Mouse (Mus musculus): Measurements from ENCODE around the gene Dynlt1f. TPM values are rescaled to one million over a fixed set of nuclear protein-coding genes. Genes with fewer than 3 reads are reported as not detected.
"Not testable (repeated sequence)": the region's sequence is repeated elsewhere in the genome, so short reads cannot be mapped to it uniquely, and the experiment has no call there.

The Dynlt1f gene
- polyA plus RNA-seq, 1 experiment from 2014 or later, result 328 TPM

DNA sequence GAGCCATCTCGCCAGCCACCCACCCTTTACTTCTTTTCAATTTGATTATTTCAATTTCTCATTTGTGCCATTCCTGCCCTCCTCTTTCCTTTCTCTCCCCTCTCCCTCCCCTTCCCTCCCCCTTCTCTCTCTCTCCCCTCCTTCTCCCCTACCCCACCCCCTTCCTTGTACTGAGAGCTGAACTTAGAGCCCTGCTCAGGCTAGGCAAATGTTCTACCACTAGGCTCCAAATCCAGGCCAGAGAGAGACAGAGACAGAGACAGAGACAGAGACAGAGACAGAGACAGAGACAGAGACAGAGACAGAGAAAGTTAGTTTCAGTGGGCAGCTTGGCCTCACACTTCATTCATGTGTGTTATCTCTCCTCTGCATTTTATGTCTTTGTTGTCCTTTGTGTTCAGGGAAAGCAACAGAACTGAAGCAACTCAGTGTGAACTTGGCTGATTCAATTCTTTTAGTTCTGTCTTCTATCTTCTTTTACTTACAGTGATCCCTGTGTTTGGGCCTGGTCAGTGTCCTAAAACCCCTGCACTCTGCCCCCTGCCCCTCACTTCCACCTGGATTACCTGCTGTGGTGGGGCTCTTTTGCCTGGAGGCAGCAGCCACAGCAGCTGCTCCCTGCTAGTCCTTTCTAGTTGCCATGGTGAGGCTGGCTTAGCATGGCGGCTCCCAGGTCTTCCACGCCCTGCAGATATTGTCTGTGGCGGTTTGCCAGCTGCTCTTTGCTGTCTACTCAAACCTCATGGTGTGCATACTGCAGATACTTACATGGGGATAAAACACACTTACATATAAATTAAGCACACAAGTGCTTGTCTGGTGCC lies 29.0 kb upstream of the Dynlt1f start:
- not testable (repeated sequence) for H3K27me3 ChIP-seq (replicated peaks; ENCODE audit: low read depth, poor library complexity, severe bottlenecking); DNase-seq (ENCODE audit: low spot score); H3K4me1 ChIP-seq; H3K36me3 ChIP-seq (replicated peaks); H3K4me3 ChIP-seq; H3K27ac ChIP-seq (replicated peaks); H3K9me3 ChIP-seq
- 0% methylated on average over 1 of the region's 4 CpGs for WGBS

DNA sequence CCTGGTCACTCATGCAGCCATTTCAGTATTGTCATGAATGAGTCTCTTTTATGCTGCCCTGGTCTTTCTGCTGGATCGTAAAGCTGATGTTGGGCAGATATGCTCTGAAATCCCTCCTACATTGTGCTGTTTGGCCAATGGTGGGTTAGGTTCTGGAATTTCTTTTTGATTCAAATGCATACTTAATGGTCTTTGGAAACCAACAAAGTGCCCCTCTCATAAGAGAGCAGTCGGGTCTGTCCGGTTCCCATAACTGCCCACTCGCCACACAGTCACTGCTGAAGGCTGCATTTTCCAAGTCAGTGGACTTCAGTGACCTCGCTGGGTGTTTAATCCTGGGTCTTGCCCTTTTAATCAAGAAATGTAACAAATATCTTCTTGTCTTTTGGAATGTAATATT lies 28.0 kb upstream of the Dynlt1f start:
- not testable (repeated sequence) for DNase-seq (ENCODE audit: low spot score); H3K27me3 ChIP-seq (replicated peaks; ENCODE audit: low read depth, poor library complexity, severe bottlenecking); H3K4me3 ChIP-seq; H3K4me1 ChIP-seq; H3K36me3 ChIP-seq (replicated peaks); H3K27ac ChIP-seq (replicated peaks); H3K9me3 ChIP-seq
- WGBS, result 79% methylated on average over 1 of the region's 5 CpGs

DNA sequence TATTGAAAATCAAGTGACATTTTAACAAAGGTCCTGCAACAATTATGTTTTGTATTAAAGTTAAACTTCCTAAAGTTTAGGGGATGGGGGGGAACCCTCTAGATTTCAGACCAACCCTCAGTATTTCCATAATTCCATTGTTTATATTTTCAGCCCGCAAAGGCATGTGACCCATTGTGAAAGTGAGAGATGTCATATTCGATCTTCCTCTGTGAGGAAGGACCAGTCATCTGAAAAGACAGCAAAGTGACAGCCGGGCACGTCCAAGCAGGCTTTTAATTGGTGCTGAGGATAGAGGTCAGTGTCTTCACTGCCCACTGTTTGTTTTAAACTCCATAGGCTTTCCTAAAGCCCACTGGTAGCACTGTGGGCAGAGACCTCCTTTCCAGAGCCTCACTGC lies 26.0 kb upstream of the Dynlt1f start:
- not testable (repeated sequence) for H3K27me3 ChIP-seq (replicated peaks; ENCODE audit: low read depth, poor library complexity, severe bottlenecking); H3K36me3 ChIP-seq (replicated peaks); H3K4me3 ChIP-seq; H3K9me3 ChIP-seq; H3K27ac ChIP-seq (replicated peaks); H3K4me1 ChIP-seq; DNase-seq (ENCODE audit: low spot score)
- WGBS, result 77% methylated on average over 4 of the region's 4 CpGs

DNA sequence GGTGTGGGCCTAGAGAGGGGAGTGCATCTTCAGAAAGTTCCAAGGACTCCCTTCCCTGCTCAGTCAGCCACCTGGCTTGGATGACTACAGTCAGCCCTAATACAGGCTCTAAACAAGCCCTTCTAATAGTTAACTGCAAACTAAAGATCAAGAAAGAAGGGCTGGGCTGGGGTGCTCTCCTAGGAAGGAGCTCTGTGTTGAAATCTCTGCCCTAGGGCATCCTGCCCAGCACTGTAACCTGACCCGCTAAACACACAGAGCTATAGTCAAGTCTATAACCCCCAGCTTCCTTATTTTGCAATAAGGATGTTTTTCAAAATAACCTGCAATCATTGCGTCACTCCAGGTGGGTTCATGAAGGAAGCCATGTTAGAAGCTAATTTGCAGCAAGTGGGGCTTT lies 22.4 kb upstream of the Dynlt1f start:
- 54% methylated on average over 1 of the region's 2 CpGs for WGBS

DNA sequence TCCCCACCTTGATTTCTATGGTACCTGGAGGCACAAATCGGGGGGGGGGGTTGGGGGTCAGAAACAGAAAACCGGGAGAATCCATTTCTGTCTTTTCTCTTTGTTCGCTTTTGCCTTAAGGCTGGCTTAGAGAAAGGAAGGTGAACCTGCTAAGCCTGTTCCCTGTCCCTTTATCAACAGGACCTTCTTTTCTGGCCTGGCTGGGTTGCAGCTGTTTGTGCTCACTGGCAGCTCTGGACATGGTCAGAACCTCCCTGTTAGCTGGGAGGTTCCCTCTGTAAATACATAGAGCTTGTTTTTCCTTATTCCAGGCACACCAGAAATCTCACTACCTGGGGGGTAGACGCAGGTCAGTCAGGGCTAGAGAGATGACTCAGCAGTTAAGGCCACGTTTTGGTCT lies 18.6 kb upstream of the Dynlt1f start:
- H3K4me1 ChIP-seq; H3K27me3 ChIP-seq (replicated peaks; ENCODE audit: low read depth, poor library complexity, severe bottlenecking); H3K27ac ChIP-seq (replicated peaks); DNase-seq (ENCODE audit: low spot score); H3K4me3 ChIP-seq; H3K9me3 ChIP-seq; H3K36me3 ChIP-seq (replicated peaks): not testable (repeated sequence)
- 45% methylated on average over 5 of the region's 5 CpGs for WGBS

More for the DNA sequence above, 22.4 kb upstream of the Dynlt1f start:
- not testable (repeated sequence) for H3K4me1 ChIP-seq; H3K36me3 ChIP-seq (replicated peaks); H3K4me3 ChIP-seq; H3K9me3 ChIP-seq; DNase-seq (ENCODE audit: low spot score); H3K27ac ChIP-seq (replicated peaks); H3K27me3 ChIP-seq (replicated peaks; ENCODE audit: low read depth, poor library complexity, severe bottlenecking)

DNA sequence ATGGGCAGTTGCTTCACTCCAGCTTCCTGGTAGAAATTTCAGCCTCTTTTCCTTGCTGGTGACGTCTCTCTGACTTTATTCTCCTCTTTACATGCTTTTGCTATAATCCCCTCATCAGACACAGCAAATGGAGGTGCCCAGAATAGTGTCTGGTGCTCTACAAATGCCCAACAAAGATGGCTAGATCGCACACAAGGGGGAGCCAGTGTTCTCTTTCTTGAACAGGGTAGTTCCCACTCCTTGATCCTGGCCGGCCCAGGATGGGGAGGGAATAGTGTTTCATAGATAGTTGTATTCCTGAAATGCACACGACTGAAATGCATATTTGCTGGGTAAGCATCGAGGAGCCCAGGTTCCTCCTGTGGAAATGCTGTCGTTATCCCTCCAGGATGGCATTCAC lies 12.8 kb upstream of the Dynlt1f start:
- not testable (repeated sequence) for H3K4me3 ChIP-seq; DNase-seq (ENCODE audit: low spot score); H3K36me3 ChIP-seq (replicated peaks); H3K27me3 ChIP-seq (replicated peaks; ENCODE audit: low read depth, poor library complexity, severe bottlenecking); H3K27ac ChIP-seq (replicated peaks); H3K9me3 ChIP-seq; H3K4me1 ChIP-seq
- no CpG with 5 or more reads among the region's 6 CpGs for WGBS

DNA sequence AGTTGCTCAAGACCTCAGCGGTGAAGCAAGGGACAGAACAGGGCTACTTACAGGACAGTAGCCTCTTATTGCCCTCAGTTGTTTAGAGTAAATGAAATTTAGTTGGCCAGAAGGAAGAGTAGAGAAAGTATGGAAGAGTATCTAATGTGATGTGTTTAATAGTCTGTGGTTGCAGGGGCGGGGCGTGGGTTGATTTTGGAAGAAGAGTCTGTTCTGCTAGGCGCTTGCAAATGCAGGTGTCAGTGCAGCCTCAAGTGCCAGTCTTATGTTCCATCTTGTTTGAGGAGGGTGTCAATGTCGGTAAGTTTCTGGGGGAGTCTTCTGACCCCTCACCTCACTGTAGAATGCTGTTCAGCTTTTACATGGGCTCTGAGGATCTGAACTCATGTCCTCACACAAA lies 9.7 kb upstream of the Dynlt1f start:
- H3K27me3 ChIP-seq (replicated peaks; ENCODE audit: low read depth, poor library complexity, severe bottlenecking); H3K4me3 ChIP-seq; H3K9me3 ChIP-seq; H3K36me3 ChIP-seq (replicated peaks); H3K4me1 ChIP-seq; H3K27ac ChIP-seq (replicated peaks); DNase-seq (ENCODE audit: low spot score): not testable (repeated sequence)
- 94% methylated on average over 4 of the region's 5 CpGs for WGBS

DNA sequence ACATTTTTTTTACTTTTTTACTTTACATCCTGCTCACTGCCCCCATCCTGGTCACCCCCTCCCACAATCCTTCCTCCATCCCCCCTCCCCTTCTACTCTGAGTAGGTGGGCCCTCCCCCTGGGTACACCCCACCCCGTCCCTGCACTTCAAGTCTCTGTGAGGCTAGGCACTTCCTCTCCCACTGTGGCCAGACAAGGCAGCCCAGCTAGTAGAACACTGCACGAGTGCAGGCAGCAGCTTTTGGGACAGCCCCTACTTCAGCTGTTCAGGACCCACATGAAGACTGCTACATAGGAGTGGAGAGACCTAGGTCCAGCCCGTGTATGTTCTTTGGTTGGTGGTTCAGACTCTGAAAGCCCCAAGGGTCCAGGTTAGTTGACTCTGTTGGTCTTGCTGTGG lies 7.1 kb upstream of the Dynlt1f start:
- H3K9me3 ChIP-seq, H3K4me3 ChIP-seq: not testable (repeated sequence)

DNA sequence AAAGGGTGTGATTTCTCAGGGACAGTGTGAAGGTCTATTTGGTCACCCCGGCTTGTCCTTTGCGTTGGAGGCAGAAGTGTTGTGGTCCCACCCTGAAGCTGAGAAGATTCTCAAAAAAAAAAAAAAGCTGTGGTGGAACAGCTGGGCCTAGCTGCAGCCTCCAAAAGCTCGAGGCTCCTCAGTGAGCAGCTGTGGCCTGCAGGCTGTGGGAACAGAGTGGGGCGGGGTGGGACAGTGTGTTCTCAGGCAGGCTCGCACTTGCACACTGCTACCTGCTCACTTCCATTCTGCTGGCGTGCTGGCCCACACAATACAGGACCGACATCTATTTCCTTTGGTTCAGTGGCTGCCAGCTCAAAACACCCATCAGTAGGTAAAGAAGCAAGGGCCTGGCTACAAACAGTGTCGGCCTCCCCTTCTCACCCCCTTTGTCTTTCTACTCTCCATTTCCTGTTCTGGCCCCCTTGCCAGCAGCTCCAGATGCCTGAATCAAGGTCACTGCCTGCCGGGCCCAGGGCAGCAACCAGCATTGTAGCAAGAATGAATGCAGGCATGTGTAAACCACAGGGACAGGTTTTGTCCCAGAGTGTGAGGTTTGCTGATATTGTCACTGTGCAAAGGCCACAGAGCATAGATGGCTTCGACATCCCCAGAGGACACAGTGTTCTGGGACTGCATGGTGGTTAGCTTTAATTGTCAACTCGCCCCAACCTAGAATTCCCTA lies 5.6 kb upstream of the Dynlt1f start:
- H3K27ac ChIP-seq (replicated peaks); H3K4me1 ChIP-seq; H3K27me3 ChIP-seq (replicated peaks; ENCODE audit: low read depth, poor library complexity, severe bottlenecking); H3K4me3 ChIP-seq; H3K36me3 ChIP-seq (replicated peaks); H3K9me3 ChIP-seq: not testable (repeated sequence)
- 58% methylated on average over 10 of the region's 11 CpGs for WGBS
- DNase-seq (ENCODE audit: low spot score), result peak; percentile 40

More for the DNA sequence above, 7.1 kb upstream of the Dynlt1f start:
- H3K36me3 ChIP-seq (replicated peaks); H3K27ac ChIP-seq (replicated peaks); H3K27me3 ChIP-seq (replicated peaks; ENCODE audit: low read depth, poor library complexity, severe bottlenecking); DNase-seq (ENCODE audit: low spot score); H3K4me1 ChIP-seq: not testable (repeated sequence)
- WGBS, result 50% methylated on average over 3 of the region's 3 CpGs

DNA sequence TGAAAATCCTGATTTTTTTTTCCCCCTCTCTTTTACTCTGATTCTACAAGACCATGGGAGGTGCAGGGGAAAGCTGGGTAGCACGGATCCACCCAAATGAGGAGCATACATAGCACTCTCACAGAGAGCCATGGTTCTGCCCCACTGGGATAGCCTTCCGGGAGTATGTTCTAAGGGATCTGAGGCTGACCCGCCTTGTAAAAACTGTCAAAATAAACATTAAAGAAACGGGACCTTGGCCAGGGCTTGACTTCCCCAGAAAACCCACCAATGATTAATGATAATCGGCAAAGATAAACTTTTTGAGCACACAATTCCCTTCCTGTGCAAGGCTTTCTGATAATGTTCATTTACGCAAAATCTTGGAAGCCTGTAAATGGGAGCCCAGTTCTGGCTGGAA lies 4.9 kb upstream of the Dynlt1f start:
- not testable (repeated sequence) for H3K4me1 ChIP-seq; H3K27me3 ChIP-seq (replicated peaks; ENCODE audit: low read depth, poor library complexity, severe bottlenecking); H3K27ac ChIP-seq (replicated peaks); H3K4me3 ChIP-seq; DNase-seq (ENCODE audit: low spot score); H3K9me3 ChIP-seq; H3K36me3 ChIP-seq (replicated peaks)
- 78% methylated on average over 6 of the region's 6 CpGs for WGBS

DNA sequence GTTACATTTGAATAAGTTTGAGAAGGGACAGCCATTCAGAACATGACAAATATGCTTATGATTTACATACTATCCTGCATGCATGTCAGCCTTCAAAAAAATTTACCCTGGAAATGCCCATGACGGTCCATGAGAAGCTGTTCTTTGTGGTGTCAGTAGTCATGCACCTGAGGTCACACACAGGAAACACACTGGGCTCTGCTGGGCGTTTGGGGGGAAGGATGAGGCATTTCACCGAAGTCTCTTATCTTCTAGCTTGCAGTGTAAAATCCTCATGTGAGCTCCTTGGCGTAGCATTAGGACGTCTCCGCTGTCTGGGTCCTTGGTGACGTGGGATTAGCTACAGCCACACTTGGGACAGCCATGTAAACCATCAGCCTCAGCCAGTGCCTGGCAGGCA lies 3.1 kb upstream of the Dynlt1f start, which contains the start of gene Sytl3:
Gene Sytl3 (plus strand): TSS at position 293 of the 400 bp plus-strand sequence.
- not testable (repeated sequence) for DNase-seq (ENCODE audit: low spot score); H3K4me3 ChIP-seq; H3K9me3 ChIP-seq; H3K27ac ChIP-seq (replicated peaks); H3K4me1 ChIP-seq; H3K36me3 ChIP-seq (replicated peaks); H3K27me3 ChIP-seq (replicated peaks; ENCODE audit: low read depth, poor library complexity, severe bottlenecking)
- WGBS, result 89% methylated on average over 6 of the region's 7 CpGs

DNA sequence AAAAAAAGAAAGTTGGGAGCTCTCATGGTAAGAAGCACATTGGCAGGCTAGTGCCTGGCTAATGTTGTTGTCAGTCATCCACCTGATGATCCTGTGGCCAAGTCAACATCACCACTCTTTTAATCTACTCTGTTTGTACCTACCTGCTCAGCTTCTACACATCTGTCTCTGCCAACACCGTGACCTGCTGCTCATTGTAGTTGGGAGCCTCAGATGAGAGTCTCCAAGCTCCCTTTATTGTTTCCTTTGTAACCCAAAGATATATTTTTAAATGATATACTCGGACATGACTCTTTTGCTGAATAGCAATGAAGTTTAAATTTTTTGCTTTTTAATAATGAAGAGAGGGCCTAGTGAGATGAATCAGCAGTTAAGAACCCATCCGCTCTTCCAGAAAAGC lies 771 bp upstream of the Dynlt1f start:
- 78% methylated on average over 3 of the region's 3 CpGs for WGBS

DNA sequence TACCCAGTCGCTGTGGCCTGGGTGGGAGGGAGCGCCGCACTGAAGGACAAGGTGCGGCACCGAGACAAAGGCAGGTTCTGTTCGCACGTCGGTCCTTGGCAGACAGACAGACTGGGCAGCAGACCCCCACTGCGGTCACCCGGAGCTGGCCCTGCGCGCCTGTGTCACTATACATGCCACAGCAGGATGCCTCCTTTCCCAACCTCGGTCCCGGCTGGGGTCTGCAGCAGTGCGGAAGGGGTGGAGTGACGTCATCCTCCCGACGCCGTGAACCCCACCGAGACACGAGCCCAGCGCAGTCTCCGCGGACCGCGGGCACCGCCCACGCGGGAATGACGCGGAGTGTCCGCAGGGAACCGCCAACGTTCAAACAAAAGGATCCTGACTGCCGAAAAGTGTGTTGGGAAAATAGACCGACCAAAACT lies 601 bp downstream of the Dynlt1f start:
- Histone ChIP-seq H3K27ac (replicated peaks) (peak overlapping the region; percentile 84), H3K4me3 (peak overlapping the region; percentile 62)
- not testable (repeated sequence) for H3K36me3 ChIP-seq (replicated peaks); H3K4me1 ChIP-seq; H3K9me3 ChIP-seq; H3K27me3 ChIP-seq (replicated peaks; ENCODE audit: low read depth, poor library complexity, severe bottlenecking)
- under 1% methylated on average over 36 of the region's 36 CpGs for WGBS
- peak; percentile 89 for DNase-seq (ENCODE audit: low spot score)

More for the DNA sequence above, 771 bp upstream of the Dynlt1f start:
- not testable (repeated sequence) for H3K27me3 ChIP-seq (replicated peaks; ENCODE audit: low read depth, poor library complexity, severe bottlenecking); H3K36me3 ChIP-seq (replicated peaks); H3K4me3 ChIP-seq; H3K4me1 ChIP-seq; DNase-seq (ENCODE audit: low spot score); H3K27ac ChIP-seq (replicated peaks); H3K9me3 ChIP-seq

Data from embryonic facial prominence, embryonic 10.5 days (tissue).